Mouse (Mus musculus): Measurements from ENCODE around the gene Clcn5.

- TF ChIP-seq CTCF (IDR thresholded peaks at IDR 0.05; ENCODE audit: low read depth) (no peak), EP300 (IDR thresholded peaks at IDR 0.05; ENCODE audit: low read depth) (no peak)
Observed at GRCm38 (mm10) chrX:7114885-7115284, 204.3 kb downstream of the Clcn5 start.
